Mouse (Mus musculus) thymus, postnatal 25 days (tissue): Measurements from ENCODE around the gene Gm10310.
"Not testable (repeated sequence)": the region's sequence is repeated elsewhere in the genome, so short reads cannot be mapped to it uniquely, and the experiment has no call there.

ENCODE experiments used
- DNase-seq: peaks from one replicate; pipeline ENCODE4 v3.0.0; 2022

Gm10310 gene

DNA sequence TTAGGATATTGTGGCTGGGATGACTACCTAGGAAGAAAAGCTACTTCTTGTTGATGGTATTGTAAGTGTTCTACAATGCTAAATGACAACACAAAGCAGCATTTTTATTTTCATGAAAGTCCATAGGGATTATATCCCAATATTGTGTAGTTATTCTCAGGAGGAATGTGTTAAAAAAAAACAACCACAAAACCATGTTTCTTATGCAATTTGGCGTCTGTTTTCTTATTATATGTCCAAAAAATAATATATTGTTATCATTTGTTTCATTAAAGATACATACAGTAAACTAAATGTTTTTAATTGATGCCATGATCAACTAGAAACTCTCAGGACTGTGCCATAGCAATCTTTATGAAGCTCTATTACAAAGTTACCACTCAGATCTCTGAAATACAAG lies at the start of gene Gm10310:
TSS of gene Gm10310 (minus strand) at position 101 of the 400 bp plus-strand sequence.
- DNase-seq: not testable (repeated sequence)

DNA sequence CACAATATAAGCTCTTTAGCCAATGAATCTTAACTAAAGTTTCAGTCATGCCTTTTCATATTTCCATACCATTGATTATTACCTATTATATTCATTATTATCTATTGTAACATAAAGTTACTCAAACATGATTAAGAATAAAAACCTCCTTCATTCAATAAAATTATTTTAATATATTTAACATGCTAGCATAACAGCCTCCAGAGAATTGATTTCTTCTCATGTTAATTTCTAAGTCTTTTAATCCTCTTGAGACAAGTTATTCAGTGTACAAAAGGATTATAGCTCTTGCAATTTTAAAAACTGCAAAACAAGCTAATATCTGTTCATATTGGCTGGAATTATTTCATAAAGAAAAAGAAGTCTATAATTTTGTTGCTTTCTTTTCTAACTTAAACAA lies 45.2 kb upstream of the Gm10310 start, which contains the start of gene Olfr821:
TSS of gene Olfr821 (plus strand) at position 301 of the 400 bp plus-strand sequence.
- no peak for DNase-seq

DNA sequence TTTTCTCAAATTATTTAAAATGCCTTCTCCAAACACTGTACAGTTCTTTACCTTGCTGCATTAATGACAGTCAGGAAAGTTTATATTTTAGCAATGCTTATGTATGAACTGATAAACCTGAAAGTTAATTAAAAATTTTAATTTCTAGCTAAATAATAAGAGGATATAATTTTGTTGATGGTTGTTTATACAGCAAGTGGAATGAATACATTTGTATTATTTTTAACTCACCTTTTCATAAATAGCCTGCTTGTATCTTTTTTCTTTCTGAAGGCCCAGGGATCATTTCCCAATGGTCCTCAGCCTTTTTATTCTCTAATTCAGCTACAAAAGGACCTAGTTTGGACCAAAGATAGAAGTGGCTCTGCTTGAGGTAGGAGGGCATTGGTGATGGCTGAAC lies 27.5 kb upstream of the Gm10310 start, which contains the start of gene Olfr820:
TSS of gene Olfr820 (plus strand) at position 301 of the 400 bp plus-strand sequence.
- DNase-seq: no peak

DNA sequence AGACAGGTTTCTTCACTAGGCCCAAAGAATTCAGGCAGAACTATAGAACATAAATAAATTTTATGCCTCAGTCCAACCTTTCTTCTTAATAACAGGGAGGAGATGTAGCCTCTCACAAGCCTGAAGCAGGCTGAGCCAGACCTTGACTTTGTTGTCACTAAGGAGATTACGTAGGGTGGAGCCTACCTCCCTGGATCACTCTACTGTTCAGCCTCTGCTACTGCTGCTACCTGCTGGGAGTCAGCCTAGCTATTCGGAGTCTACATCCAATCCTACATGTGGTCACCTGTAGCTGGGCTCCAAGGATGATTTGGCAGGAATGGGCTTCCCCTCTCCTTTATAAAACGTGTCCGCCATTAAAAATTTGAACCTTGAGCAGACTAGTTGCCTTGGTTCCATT lies 20.5 kb upstream of the Gm10310 start:
- DNase-seq: not testable (repeated sequence)

DNA sequence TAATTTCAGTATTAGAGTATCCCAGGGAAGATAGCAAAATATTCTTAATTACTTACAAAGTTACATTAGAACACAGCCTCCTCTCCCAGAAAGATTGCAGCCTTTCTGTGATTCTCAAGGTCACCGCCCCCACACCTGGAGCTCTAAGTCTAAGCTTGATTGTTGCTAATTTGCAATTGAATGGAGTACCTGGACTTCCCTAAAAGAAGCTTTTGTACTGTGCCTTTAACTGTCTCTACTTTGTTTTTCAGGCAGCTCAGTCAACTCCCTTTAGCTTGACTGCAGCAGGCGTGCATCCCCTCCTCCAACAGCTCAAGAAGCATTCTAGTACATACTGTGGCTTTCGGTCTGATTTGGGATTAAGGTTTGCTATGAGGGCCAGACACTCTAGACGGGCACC lies 19.2 kb upstream of the Gm10310 start:
- DNase-seq: not testable (repeated sequence)

DNA sequence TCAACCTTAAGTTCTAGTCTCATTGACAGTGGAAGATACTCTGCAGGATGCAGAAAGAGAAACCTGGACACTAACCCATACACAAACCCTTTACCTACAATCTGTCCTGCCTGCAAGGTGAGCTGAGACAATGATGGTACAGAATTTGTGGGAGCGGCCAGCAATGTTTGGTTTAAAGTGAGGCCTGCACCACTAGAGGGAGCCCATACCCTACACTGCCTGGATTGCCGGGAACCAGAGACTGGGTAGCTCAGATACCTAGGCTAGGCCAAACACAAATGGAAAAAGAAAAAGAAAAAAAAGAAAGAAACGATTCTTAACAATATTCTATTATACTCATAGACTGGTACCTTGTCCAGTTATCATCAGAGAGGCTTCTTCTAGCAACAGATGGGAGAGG lies 3.0 kb downstream of the Gm10310 start:
- DNase-seq: not testable (repeated sequence)

DNA sequence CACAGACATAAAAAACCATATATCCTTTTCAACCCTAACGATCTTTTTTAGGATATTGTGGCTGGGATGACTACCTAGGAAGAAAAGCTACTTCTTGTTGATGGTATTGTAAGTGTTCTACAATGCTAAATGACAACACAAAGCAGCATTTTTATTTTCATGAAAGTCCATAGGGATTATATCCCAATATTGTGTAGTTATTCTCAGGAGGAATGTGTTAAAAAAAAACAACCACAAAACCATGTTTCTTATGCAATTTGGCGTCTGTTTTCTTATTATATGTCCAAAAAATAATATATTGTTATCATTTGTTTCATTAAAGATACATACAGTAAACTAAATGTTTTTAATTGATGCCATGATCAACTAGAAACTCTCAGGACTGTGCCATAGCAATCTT lies 8.8 kb downstream of the Gm10310 start, which contains the start of gene Olfr247:
TSS of gene Olfr247 (minus strand) at position 101 of the 400 bp plus-strand sequence.
- not testable (repeated sequence) for DNase-seq

DNA sequence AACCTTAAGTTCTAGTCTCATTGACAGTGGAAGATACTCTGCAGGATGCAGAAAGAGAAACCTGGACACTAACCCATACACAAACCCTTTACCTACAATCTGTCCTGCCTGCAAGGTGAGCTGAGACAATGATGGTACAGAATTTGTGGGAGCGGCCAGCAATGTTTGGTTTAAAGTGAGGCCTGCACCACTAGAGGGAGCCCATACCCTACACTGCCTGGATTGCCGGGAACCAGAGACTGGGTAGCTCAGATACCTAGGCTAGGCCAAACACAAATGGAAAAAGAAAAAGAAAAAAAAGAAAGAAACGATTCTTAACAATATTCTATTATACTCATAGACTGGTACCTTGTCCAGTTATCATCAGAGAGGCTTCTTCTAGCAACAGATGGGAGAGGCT lies 11.9 kb downstream of the Gm10310 start:
- DNase-seq: not testable (repeated sequence)

DNA sequence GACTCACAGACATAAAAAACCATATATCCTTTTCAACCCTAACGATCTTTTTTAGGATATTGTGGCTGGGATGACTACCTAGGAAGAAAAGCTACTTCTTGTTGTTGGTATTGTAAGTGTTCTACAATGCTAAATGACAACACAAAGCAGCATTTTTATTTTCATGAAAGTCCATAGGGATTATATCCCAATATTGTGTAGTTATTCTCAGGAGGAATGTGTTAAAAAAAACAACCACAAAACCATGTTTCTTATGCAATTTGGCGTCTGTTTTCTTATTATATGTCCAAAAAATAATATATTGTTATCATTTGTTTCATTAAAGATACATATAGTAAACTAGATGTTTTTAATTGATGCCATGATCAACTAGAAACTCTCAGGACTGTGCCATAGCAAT lies 17.7 kb downstream of the Gm10310 start, which contains the start of gene Olfr819:
TSS of gene Olfr819 (minus strand) at position 101 of the 400 bp plus-strand sequence.
- DNase-seq: not testable (repeated sequence)

DNA sequence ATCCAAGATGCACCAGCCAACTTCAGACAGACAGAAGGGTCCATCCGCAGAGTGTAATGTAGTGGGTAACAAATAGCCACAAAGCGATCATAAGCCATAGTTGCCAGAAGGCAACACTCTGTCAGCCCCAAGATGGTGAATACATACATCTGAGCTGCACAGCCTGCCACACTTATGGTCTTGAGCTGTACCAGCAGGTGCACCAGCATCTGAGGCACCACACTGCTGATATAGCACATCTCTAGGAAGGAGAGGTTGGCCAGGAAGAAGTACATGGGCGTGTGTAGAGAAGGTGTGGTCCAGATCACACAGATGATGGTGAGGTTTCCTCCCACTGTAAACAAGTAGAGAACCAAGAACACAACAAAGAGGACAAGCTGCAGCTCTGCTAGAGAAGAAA lies 18.6 kb downstream of the Gm10310 start:
- not testable (repeated sequence) for DNase-seq

DNA sequence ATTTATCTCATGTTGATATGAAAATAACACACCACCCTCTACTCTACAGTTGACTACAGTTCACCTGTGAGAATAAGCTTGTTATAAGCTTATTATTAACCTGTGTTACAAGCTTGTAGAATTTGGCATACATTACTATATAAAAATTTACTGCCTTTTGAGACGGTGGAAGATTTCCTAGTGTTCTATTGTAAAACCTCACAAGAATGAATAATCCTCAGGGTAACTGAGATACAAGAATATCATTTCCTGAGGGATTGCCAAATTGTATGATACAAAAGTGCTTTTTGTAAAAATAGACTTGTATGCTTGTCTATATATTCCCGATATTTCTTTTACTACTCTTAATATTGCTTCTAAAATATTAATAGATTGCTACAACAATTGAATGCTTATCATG lies 35.9 kb downstream of the Gm10310 start, which contains the start of gene Olfr818:
TSS of gene Olfr818 (minus strand) at position 101 of the 400 bp plus-strand sequence.
- no peak for DNase-seq
